Mouse (Mus musculus) G1E (cell line): ENCODE data around the gene Ralb.

Experiments
- CTCF ChIP-seq: IDR thresholded peaks from 2 replicates; pipeline ENCODE4 v1.5.1; 2012; ENCODE audit warnings: low read depth, low read length, inconsistent platforms, mixed read lengths
- GATA1 ChIP-seq: IDR thresholded peaks from 2 replicates; pipeline ENCODE4 v1.6.1; 2012; ENCODE audit warnings: borderline replicate concordance, low read length, inconsistent platforms, mixed read lengths
- GATA2 ChIP-seq: IDR thresholded peaks from 2 replicates; pipeline ENCODE4 v1.6.1; 2012; ENCODE audit warnings: low read depth, low read length, inconsistent platforms, borderline replicate concordance
- POLR2AphosphoS5 ChIP-seq: IDR thresholded peaks from 2 replicates; pipeline ENCODE4 v1.6.1; 2012; ENCODE audit warnings: low read depth, low read length, inconsistent platforms; ENCODE audit not compliant: insufficient replicate concordance
- TAL1 ChIP-seq: conservative IDR thresholded peaks from 2 replicates; pipeline ENCODE4 v1.6.1; 2012; ENCODE audit warnings: low read depth, low read length, inconsistent platforms, mixed read lengths

GRCm38 (mm10) chr1:119539252-119539651 lies 34.7 kb upstream of the Ralb start:
- TF ChIP-seq CTCF (no peak), TAL1 (no peak), GATA1 (no peak), POLR2AphosphoS5 (no peak), GATA2 (no peak)
